Mouse (Mus musculus): ENCODE measurements around the gene Arsj. TPM values are rescaled to one million over a fixed set of nuclear protein-coding genes. Genes with fewer than 3 reads are reported as not detected.

Gene Arsj
- polyA plus RNA-seq, 1 experiment = not detected

- Histone ChIP-seq H3K4me3 (replicated peaks) (no peak overlapping the region), H3K4me1 (no peaks in the 10 kb centered on the region), H3K36me3 (replicated peaks; ENCODE audit: low read length) (no peaks in the 10 kb centered on the region), H3K27me3 (replicated peaks) (no peaks in the 10 kb centered on the region), H3K9me3 (peaks cover 5% of the 10 kb centered on the region; the same call in 1 of the 2 replicates)
- TF ChIP-seq GATA1 (IDR thresholded peaks at IDR 0.05; ENCODE audit: borderline replicate concordance, low read length) = no peak
- TF ChIP-seq FLI1 (IDR thresholded peaks at IDR 0.05; ENCODE audit: low read length) = no peak
Measured at GRCm38 (mm10) chr3:126463119-126463815, 99.8 kb downstream of the Arsj start.

- Histone ChIP-seq H3K27me3 (replicated peaks) (no peaks in the 10 kb centered on the region), H3K4me3 (replicated peaks) (no peak overlapping the region), H3K36me3 (replicated peaks; ENCODE audit: low read length) (no peaks in the 10 kb centered on the region), H3K9me3 (peaks cover 5% of the 10 kb centered on the region; the same call in 1 of the 2 replicates), H3K4me1 (no peaks in the 10 kb centered on the region)
- TF ChIP-seq GATA1 (IDR thresholded peaks at IDR 0.05; ENCODE audit: borderline replicate concordance, low read length) = no peak
- TF ChIP-seq FLI1 (IDR thresholded peaks at IDR 0.05; ENCODE audit: low read length) = no peak
Measured at GRCm38 (mm10) chr3:126464262-126464661, 100.8 kb downstream of the Arsj start.

Other genes with a start within 250 kb of the Arsj start
- gene Camk2d, start 232.6 kb downstream of the Arsj start, polyA plus RNA-seq (2012; ENCODE audit: insufficient read depth, low replicate concordance) = 0.92 and 1.1 TPM in 2 replicates

All from megakaryocyte, embryonic 14.5 days (primary cell).